Mouse (Mus musculus) frontal cortex, postnatal 36 days (tissue): ENCODE data around the gene Nppa.

ENCODE experiments used
- DNase-seq, 2 experiments: peaks; one replicate each; pipeline ENCODE4 v3.0.0; 2022; ENCODE audit warnings: low spot score in 2 of 2

Nppa gene

GRCm38 (mm10) chr4:148000202-148000772 lies at the start of gene Nppa:
Nppa (plus strand) TSS chr4:148000722.
- no peak for DNase-seq

GRCm38 (mm10) chr4:147953590-147953989 lies 46.9 kb upstream of the Nppa start:
- DNase-seq: peak; percentile 33 to 53

GRCm38 (mm10) chr4:147957141-147957540 lies 43.4 kb upstream of the Nppa start:
- no peak for DNase-seq

- peak; percentile 49 to 64 for DNase-seq
Measured at GRCm38 (mm10) chr4:147959881-147960831, 40.4 kb upstream of the Nppa start.

- no peak for DNase-seq
Measured at GRCm38 (mm10) chr4:147962781-147963180, 37.7 kb upstream of the Nppa start.

DNA sequence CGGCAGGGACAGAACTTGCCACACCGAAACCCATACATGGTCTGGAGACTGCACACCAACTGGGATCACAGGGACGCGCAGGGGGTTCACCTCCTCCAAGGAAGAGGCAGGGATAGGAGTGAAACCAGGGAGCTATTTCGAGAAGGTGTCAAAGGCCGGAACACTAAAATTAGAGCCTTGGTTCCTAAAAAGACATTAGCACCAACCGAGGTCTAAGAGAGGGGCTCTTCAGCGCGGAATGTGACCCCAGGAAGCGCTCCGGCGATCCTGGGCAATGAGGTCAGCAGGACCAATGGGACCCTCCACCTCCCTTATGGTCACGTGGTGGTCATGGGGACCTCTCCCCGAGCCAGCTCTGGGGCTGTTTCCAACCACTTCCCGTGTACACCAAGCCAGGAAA lies 36.9 kb upstream of the Nppa start:
- DNase-seq: no peak

GRCm38 (mm10) chr4:147965712-147966111 lies 34.8 kb upstream of the Nppa start:
- no peak for DNase-seq

DNA sequence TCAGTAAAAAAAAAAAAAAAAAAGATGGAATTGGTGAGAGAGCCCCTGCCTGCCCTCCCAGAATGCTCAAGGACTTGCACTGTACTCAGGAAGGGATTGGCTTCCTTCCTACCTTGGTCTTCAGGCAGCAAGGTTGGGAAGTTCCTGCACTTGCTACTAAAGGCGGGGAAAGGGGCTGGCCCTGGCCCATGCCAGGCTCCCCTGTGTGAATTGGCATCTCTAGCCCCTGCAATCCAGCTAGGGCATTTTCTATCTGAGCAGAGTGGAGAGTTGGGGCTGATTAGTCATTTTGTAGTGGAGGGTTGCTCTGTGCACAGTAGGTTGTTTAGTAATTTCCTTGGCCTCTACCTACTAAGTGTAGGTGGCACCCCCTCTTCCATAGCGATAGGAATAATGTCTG lies 31.7 kb upstream of the Nppa start:
- DNase-seq: no peak

DNA sequence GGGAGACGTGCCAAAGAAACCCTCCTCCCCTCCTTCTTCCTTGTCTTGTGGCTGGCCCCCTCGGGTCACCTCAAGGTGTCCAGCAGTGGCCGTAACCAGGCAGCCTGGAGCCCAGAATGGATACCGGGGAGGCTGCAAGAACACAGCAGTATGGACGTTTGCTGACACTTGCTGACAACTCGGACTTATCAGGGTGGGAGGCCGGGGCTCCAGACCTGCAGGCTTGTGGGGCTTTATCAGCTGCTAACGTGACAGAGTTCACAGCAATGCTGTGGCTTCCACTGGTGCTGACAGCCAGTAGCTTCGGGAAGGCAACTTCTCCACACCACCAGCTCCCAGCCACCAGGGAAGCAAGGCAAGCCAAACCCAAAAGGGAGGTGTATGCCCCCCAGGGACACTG lies 31.2 kb upstream of the Nppa start:
- no peak for DNase-seq

- no peak for DNase-seq
Measured at GRCm38 (mm10) chr4:147976237-147976636, 24.3 kb upstream of the Nppa start.

GRCm38 (mm10) chr4:147977726-147978125 lies 22.8 kb upstream of the Nppa start:
- no peak for DNase-seq

DNA sequence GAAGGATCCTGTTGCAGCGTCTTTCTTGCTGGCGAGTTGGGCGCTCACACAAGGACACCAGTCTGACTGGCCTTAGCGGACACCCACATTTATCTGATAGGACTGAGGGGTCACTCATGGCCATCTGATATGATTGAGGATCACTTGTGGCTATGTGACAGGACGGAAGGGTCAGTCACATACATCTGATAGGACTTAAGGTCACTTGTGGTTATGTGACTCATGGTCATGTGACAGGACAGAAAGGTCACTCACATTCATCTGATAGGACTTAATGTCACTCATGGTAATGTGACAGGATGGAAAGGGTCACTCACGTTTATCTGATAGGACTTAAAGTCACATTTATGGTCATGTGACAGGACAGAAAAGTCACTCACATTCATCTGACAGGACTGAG lies 22.1 kb upstream of the Nppa start:
- no peak for DNase-seq

GRCm38 (mm10) chr4:147979441-147979860 lies 21.1 kb upstream of the Nppa start:
- no peak for DNase-seq

- no peak for DNase-seq
Measured at GRCm38 (mm10) chr4:147985205-147986132, 15.1 kb upstream of the Nppa start, which contains the start of gene Nppb. Nppb (plus strand) TSS chr4:147985788.

- no peak for DNase-seq
Measured at GRCm38 (mm10) chr4:147993571-147994095, 6.9 kb upstream of the Nppa start.

DNA sequence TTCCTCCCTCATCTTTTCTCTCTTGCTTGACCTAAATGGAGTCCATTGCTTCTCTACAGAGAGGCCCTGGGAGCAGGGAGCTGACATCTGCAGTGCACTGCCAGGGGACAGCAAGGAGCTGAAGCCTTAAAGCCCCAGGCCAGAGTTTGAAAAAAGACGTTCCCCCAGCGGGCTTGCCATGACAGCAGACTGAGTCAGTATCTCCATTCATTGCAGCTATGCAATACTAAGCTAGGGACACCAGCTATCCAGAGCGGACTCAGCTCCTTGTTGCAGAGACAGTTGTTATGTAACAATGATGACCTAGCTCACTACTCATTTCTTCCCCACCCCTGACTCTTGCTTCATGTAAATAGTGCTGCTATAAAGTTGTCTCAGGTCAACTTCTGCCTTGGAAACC lies 5.2 kb upstream of the Nppa start:
- DNase-seq: no peak

GRCm38 (mm10) chr4:148001013-148001789 lies 679 bp downstream of the Nppa start:
- DNase-seq: no peak

DNA sequence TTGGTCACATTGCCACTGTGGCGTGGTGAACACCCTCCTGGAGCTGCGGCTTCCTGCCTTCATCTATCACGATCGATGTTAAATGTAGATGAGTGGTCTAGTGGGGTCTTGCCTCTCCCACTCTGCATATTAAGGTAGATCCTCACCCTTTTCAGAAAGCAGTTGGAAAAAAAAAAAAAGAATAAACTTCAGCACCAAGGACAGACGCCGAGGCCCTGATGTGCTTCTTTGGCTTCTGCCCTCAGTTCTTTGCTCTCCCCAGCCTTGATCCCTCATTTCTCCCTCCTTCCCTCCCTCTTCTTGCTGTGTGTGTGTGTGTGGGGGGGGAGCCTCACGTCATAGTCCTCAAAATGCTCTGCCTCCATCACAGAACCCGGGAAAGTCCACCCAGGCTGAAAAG lies 1.3 kb downstream of the Nppa start:
- DNase-seq: no peak

DNA sequence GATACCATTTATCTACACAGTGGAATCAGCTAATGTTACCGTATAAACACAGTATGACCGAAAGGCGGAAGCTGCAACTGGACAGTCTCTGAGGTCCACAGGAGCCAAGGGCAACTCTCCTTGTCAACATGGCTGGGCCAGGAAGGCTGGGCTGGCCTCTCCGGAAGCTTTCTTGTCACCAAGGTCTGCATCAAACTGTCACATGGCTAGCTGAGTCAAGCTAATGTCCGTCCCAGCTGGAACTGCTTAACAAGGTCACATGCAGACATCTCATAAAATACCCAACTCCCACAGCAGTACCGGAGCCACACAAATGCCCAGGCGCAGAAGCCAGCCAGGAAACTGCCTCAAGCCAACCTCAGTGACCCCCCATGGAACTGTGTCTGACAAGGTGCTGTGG lies 3.8 kb downstream of the Nppa start:
- DNase-seq: no peak

- peak; percentile 66 for DNase-seq
Measured at GRCm38 (mm10) chr4:148008412-148008811, 7.9 kb downstream of the Nppa start.

DNA sequence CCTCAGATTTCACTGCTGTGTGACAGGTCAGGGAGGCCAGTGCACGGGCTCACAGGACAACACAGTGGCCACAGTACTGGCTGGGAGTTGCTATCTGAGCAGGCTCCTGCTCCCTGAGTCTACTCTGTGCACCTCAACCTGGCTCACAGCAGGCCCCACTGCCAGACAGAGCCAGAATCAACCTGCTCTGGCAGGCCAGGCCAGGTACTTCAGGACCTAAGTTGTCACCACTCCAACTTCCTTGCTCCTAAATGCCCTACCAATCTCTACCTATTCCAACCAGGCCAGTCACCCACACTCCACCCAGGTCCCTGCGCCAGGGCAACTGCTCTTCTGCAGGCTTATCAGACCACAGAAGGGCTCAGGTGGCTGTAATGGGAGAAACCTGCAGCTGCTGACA lies 9.1 kb downstream of the Nppa start:
- DNase-seq: no peak
